Mouse (Mus musculus) spleen, adult 18-20 months (tissue): ENCODE measurements around the gene Thada.

Experiments used
- DNase-seq, 2 experiments: peaks; one replicate each; pipeline ENCODE4 v3.0.0; 2022; ENCODE audit warnings: mixed read lengths in 2 of 2

Thada gene

GRCm38 (mm10) chr17:84282388-84283280, 183.4 kb downstream of the Thada start:
- DNase-seq, result no peak

GRCm38 (mm10) chr17:84279001-84279400, 187.0 kb downstream of the Thada start:
- no peak for DNase-seq

DNA sequence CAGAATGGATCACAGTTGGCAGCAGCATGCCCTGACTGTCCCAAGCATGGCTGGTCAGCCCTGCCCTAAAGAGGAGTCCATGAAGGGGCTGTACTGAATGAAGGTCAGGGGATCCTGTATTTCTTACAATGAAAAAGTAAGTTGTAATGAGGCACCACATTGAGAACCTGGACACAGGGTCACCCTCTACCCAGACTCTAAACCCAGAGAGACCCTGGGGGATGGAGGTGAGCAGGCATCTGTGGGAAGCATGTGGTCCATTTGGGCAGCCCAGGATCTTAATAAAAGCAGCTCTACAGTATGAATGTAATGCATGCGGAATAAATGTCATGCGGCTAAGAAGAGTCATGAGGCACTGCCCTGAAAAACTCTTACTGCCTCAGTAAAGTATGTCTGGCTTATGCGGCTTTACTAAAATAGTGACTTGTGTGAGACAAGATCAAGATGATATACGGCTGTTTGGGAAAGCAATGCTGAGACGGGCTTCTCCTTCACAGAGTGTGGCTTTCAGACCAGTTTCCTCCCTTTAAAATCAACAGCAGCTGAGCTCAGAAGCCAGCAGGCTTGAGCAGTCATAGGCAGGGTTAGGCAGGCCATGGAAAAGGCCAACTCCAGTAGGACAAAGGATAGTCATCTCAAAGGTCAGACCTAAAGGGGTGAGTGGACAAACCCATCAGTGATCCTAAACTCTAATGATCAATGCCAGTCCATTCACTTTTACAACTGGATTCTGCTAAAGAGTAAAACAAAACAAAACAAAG, 187.6 kb downstream of the Thada start:
- no peak for DNase-seq

DNA sequence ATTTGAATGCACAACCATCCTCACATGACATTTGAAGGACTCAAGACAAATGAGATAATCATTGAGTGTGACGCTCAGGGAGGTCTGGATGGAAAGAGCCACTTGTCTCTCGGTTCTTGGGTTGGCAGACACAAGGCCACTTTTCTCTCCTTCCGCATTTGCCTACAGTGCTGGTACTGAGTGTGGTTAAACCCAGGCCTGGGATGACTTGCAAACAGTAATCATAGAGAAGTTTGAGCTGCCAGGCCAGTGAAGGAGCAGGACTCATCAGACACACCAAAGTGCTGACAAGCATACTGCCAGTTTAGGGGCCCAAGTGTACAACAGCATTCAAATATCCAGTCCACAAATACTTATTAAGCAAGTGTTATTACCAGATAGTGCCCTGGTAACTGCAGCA, 191.0 kb downstream of the Thada start:
- DNase-seq, result no peak

DNA sequence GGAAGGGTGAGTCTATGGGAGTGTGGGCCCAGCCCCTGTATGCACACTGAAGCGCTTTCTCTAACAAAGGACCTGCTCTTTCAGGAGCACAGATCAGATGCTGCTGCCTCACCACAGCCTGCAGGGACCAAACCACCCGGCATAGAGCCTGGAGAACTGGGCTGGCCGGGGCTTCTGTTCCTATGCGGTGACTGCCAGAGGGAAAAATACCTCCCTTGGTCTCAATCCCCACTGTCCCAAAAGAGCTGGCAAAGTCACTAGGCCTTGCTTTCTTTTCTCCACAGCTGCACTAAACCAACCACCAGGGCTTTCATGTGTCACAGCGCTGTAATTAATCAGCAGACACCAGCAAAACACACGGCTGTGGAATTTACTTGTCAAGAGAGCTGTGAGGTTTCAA, 191.8 kb downstream of the Thada start:
- DNase-seq, result no peak

GRCm38 (mm10) chr17:84272557-84273261, 193.3 kb downstream of the Thada start:
- DNase-seq, result no peak

DNA sequence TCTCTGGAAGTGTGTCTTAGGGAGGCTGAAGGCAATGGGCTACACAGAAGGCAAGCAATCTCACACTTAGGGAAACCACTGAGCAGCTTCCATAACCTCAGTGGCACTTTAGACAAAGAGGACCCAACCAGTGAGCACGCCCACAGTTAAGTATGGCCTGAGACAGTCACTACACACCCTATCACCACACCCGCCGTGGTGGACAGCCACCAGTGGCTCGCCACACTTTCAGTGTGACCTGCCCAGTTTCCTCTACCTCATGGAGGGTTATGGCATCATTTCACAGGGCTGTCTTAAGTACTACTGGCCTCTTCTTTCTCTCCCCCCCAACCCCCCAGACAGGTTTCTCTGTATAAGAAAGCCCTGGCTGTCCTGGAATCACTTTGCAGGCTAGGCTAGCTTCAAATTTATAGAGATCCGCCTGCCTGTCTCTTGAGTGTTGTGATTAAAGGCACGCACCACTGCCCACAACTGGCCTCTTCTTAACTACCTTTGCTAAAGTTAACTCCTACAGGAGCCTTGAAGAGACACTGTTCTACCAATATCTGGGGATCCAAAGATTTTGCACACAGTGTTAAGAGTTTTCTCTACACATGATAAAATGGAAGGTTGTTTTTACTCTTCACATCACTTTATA, 194.3 kb downstream of the Thada start:
- no peak for DNase-seq

DNA sequence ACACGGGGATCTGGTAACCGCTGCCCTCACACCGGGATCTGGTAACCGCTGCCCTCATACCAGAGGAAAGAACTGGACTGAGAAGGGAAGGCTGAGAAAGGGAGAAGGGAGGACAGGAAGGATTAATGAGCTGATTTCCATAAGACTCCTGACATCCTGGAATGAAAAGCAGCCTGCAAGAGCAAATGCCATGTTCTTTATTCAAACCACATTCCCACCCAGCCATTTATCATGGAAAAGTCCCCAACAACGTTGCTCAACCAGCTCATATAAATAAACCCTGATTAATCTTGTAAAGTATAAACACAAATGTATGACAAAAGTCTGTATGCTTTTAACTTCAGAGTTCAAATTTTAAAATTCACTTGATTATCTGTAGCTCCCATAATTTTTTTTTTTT, 196.3 kb downstream of the Thada start:
- no peak for DNase-seq

DNA sequence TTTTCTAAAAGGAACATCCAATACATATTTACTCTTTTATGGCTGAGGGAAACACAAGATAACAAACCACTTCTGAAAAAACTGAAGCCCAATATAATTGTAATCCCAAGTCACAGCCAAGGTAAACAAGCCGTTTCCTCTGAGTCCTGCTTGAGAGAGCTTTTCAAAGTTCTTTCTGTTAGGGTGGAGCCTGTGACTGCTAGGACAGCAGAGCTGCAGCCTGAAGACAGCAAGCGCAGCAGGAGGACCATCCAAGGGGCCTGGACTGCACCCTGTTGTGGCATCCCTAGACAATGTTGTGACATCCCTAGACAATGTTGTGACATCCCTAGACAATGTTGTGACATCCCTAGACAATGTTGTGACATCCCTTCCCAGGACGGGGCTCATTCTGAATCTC, 197.6 kb downstream of the Thada start:
- DNase-seq, result no peak

GRCm38 (mm10) chr17:84267456-84268074, 198.4 kb downstream of the Thada start:
- DNase-seq, result no peak

- no peak for DNase-seq
Observed at GRCm38 (mm10) chr17:84266161-84266948, 199.7 kb downstream of the Thada start.

DNA sequence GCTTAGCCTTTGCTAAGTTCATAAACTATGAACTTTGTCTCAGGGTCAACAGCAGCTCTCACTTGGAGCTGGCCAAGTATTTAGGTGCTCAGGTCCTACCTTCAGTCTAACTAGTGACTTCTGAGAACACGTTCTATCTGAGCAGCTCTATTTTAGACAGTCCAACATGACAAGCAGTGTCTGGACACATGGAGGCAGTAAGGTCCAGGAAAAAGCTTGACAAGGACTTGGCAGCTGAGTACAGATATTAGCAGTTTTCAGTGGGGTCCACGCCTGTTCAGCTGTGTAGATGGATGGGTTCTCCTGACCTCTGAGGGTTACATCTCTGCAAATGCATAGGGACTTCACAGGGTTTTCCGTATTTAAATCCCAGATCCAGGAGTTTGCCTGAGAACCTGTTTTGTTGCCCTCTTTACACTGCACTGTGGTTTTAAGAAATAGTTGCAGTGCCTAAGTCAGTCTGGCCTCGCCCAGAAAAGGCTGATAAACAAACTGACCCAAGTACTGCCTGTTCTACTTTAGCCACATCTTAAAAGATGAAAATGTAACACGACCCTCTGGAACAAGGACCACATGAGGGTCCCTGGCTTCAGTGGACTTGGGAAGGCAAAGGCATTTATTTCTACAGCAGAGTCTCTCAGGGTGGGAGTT, 200.4 kb downstream of the Thada start:
- no peak for DNase-seq

- DNase-seq, result no peak
Observed at GRCm38 (mm10) chr17:84264305-84264704, 201.7 kb downstream of the Thada start.

- DNase-seq, result no peak
Observed at GRCm38 (mm10) chr17:84263591-84263990, 202.4 kb downstream of the Thada start.

GRCm38 (mm10) chr17:84262325-84262979, 203.6 kb downstream of the Thada start:
- no peak for DNase-seq

GRCm38 (mm10) chr17:84261010-84261409, 205.0 kb downstream of the Thada start:
- no peak for DNase-seq

DNA sequence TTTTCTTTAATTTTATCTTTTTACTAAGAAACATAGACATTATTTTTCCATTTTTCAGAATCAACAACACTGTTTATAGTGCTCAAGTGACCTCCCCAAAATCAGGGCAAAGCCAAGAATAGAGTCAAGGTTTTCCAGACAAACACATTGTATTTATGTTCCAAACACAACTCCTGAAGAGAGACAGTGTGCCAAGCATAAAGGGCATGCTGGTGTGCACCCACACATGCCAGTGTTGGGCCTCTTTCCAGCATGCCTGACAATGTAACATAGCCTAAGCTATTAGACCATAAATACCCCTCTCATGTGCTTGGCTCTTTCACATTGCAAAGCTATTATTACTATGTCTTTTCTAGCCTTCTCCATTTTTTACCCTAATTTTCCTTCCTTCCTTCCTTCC, 205.8 kb downstream of the Thada start:
- no peak for DNase-seq

GRCm38 (mm10) chr17:84258638-84259261, 207.3 kb downstream of the Thada start:
- no peak for DNase-seq

DNA sequence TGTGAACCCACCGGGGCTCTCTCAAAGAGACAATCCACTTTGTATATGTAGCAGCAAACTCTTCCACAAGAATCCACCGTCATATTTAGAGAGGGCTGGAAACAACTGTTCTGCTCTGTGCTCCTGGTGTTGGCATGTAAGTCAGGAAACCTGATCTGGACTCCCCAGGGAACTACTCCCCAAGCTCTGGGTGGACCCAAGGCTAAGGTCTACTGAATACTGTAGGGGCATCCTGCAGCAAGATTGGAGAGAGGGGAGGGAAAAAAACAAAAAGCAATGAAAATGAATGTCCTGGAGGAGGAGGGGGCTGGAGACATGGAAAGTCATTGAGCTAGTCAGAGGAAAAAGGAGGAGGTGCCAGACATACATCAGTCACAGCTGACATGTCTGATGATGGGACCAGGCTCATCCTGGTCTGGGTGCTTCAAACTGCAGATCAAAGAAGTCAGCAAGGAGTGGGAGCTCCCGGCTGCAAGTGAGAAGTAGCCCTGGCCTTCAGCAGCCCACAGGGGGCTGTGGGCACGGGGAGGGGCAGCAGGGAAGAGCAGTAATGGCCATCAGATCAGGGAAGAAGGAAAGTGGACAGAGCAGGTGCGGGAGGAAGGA, 208.0 kb downstream of the Thada start:
- DNase-seq, result no peak
